Mouse (Mus musculus) neural tube, embryonic 12.5 days (tissue): Measurements from ENCODE around the gene Ablim1. TPM values are rescaled to one million over a fixed set of nuclear protein-coding genes. Genes with fewer than 3 reads are reported as not detected.
A peak's percentile ranks its signal among the peaks of the same experiment; 100 is the strongest.
"Not testable (repeated sequence)": the region's sequence is repeated elsewhere in the genome, so short reads cannot be mapped to it uniquely, and the experiment has no call there.

Experiments
- ATAC-seq: fragments of 200-750 bp; cut with Nextera tagmentation; 2 replicates; pipeline ENCODE4 v1.8.0; 2017; ENCODE audit warnings: low read depth, mild to moderate bottlenecking, moderate TSS enrichment, moderate library complexity; ENCODE audit not compliant: low FRiP score
- H3K27ac ChIP-seq: fragments of 300-500 bp; sonication (generic); 2 replicates; pipeline ENCODE4 v1.5.1; 2016
- H3K27me3 ChIP-seq: fragments of 300-500 bp; sonication (generic); replicated peaks from 2 replicates; pipeline ENCODE4 v1.6.1; 2016; ENCODE audit warnings: mild to moderate bottlenecking
- H3K36me3 ChIP-seq: fragments of 300-500 bp; sonication (generic); 2 replicates; pipeline ENCODE4 v1.6.1; 2016; ENCODE audit warnings: mild to moderate bottlenecking
- H3K4me1 ChIP-seq: fragments of 300-500 bp; sonication (generic); 2 replicates; pipeline ENCODE4 v1.6.1; 2016
- H3K4me2 ChIP-seq: fragments of 300-500 bp; sonication (generic); replicated peaks from 2 replicates; pipeline ENCODE4 v1.6.1; 2016; ENCODE audit warnings: mild to moderate bottlenecking
- H3K4me3 ChIP-seq: fragments of 300-500 bp; sonication (generic); 2 replicates; pipeline ENCODE4 v1.5.1; 2016
- H3K9ac ChIP-seq: fragments of 300-500 bp; sonication (generic); 2 replicates; pipeline ENCODE4 v1.6.1; 2016; ENCODE audit warnings: mild to moderate bottlenecking
- H3K9me3 ChIP-seq: fragments of 300-500 bp; sonication (generic); 2 replicates; pipeline ENCODE4 v1.6.1; 2016; ENCODE audit warnings: mild to moderate bottlenecking
- WGBS: fragments of 180-500 bp; shearing (Covaris S2); methylation state at CpG from one replicate; pipeline ENCODE4 v1.1.7; 2016; 5-methylcytosine and 5-hydroxymethylcytosine counted together
- polyA plus RNA-seq: library from polyadenylated mRNA; unstranded; fragments of >200 nt; fragmentation: Nextera tagmentation; extraction: Ambion mirVana; gene quantifications from 2 replicates; pipeline ENCODE4 v1.2.1, GENCODE M21; 2016

The Ablim1 gene
- polyA plus RNA-seq, 1 experiment from 2014 or later = 34.9 TPM

DNA sequence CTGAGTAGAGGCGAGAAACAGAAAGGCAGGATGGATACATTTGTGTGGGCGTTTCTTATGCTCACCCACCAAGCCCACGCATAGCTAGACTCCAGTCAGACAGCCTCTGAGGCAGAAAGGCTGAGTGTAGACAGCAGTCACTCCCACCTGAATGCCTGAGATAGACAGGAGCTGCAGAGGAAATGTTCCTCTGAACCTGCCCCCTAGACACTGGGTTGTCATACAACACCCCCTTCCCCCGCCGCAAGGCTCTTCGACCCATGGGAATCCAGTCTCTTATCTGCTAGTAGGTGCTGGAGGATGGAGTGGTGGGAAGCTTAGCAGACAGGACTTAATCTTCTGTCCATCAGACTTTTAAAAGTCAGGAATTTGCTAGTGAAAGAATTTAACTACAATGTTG is 167.8 kb downstream of the Ablim1 start:
- ATAC-seq = no peak
- whole genome bisulfite sequencing = 84% methylated on average over 6 of the region's 6 CpGs

DNA sequence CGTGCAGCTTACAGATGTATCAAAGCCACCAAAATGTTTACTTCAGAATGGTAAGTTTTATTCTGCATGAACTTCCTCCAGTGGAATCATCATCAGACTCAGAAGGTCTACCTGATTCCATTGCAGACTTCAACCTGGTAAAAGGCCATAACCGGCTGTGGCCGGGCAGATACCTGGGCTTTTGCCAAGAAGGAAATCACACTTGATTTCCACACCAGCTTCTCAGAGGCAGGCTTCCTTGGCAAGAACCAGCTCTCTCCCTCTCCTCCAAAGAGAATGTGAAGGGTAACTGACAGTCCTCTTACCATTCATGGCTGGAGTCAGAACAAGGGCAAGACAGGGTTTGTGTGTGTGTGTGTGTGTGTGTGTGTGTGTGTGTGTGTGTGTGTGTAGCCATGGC is 171.1 kb downstream of the Ablim1 start:
- Histone ChIP-seq H3K27me3 (no peaks in the 10 kb centered on the region), H3K4me1 (peaks cover 7% of the 10 kb centered on the region), H3K9ac (no peak overlapping the region), H3K27ac (no peak overlapping the region), H3K4me2 (no peak overlapping the region), H3K4me3 (no peak overlapping the region), H3K36me3 (no peaks in the 10 kb centered on the region), H3K9me3 (no peaks in the 10 kb centered on the region)
- ATAC-seq = no peak
- WGBS = 93% methylated on average over 3 of the region's 3 CpGs

More for the DNA sequence above, 167.8 kb downstream of the Ablim1 start:
- Histone ChIP-seq H3K4me3 (no peak overlapping the region), H3K4me1 (peaks cover 7% of the 10 kb centered on the region), H3K4me2 (no peak overlapping the region), H3K36me3 (no peaks in the 10 kb centered on the region), H3K9me3 (no peaks in the 10 kb centered on the region), H3K27me3 (no peaks in the 10 kb centered on the region), H3K27ac (no peak overlapping the region), H3K9ac (no peak overlapping the region)

DNA sequence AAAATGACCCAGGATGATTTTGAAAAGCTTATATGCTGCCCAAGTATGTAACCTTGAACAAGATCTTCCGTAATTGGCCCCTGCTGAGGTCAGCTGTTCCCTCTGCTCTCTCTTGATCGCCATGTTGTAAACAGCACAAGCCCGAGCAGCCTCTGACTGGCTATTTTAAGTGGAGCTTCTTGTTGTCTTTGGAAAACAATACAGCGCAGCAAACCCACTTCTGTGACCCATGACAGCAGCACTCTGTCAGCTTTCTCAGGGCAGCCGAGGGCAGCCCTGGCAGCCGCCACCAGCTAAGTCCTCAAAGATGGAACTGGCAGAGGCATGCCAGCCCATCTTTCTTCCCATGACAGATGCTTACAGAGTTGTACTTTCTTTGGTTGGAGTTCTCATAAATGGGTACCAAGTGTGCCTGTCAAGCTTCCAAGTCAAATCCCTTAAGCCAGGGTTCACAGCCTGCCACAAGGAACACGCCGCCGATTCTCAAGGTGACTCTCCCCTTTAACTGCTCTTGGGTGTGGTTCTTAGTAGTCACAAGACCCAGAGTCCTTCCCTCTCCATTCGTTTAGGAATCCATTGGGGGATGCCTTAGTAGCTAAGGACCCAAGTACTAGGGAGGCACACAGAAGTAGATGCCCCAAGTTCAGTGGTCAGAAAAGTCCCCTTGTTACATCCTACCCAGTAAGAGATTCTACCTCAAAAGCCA is 172.8 kb downstream of the Ablim1 start:
- no peak for ATAC-seq
- 77% methylated on average over 10 of the region's 10 CpGs for WGBS

DNA sequence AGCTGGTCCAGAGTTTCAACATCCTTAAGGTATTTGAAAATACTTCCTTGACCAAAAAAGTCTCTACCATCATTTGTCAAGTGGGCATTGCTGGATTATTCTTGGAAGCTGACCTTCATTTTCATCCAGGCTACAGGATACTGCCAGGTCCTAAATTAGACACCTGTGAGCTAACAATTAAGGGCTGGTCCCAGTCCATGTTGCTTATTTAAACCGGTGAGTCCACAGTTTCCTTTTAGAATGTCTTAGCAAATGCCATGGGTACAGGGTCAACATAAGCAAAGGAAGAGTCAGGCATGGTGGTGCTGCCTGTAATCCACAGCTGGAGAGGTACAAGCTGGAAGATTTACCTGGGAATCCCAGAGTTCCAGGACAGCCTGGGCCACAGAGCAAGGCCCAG is 173.8 kb downstream of the Ablim1 start:
- Histone ChIP-seq H3K4me2 (no peak overlapping the region), H3K27ac (no peak overlapping the region), H3K36me3 (no peaks in the 10 kb centered on the region), H3K9me3 (no peaks in the 10 kb centered on the region), H3K4me1 (no peaks in the 10 kb centered on the region), H3K9ac (no peak overlapping the region), H3K4me3 (no peak overlapping the region), H3K27me3 (no peaks in the 10 kb centered on the region)
- ATAC-seq = no peak
- 84% methylated on average over 1 of the region's 1 CpGs for WGBS

More for the DNA sequence above, 172.8 kb downstream of the Ablim1 start:
- H3K9ac ChIP-seq = no peak overlapping the region
- no peak overlapping the region for H3K27ac ChIP-seq
- H3K27me3 ChIP-seq = no peaks in the 10 kb centered on the region
- no peak overlapping the region for H3K4me3 ChIP-seq
- H3K36me3 ChIP-seq = no peaks in the 10 kb centered on the region
- no peaks in the 10 kb centered on the region for H3K9me3 ChIP-seq
- H3K4me1 ChIP-seq = no peaks in the 10 kb centered on the region
- H3K4me2 ChIP-seq = no peak overlapping the region

DNA sequence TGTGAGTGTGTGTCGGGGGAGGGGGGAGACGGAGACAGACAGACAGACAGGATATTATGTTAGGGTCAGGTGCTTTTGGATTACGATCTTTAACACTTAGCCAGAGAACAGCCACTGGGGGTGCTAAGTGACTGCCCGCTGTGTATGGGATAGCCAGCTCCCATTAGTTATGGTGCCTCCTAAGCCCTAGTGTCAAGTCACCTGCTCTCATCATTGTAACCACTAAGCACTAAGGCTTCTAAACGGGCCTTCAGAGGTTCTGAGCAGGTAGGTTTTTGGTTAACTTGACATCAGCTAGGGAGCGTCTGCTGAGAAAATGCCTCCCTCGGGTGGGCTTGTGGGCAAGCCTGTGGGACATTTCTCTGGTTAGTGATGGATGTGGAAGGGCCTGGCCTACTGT is 174.6 kb downstream of the Ablim1 start:
- Histone ChIP-seq H3K27ac (no peak overlapping the region), H3K27me3 (no peaks in the 10 kb centered on the region), H3K4me1 (no peaks in the 10 kb centered on the region), H3K9ac (no peak overlapping the region), H3K36me3 (no peaks in the 10 kb centered on the region), H3K4me2 (no peak overlapping the region), H3K4me3 (no peak overlapping the region), H3K9me3 (no peaks in the 10 kb centered on the region)
- ATAC-seq = no peak
- WGBS = 75% methylated on average over 7 of the region's 7 CpGs

DNA sequence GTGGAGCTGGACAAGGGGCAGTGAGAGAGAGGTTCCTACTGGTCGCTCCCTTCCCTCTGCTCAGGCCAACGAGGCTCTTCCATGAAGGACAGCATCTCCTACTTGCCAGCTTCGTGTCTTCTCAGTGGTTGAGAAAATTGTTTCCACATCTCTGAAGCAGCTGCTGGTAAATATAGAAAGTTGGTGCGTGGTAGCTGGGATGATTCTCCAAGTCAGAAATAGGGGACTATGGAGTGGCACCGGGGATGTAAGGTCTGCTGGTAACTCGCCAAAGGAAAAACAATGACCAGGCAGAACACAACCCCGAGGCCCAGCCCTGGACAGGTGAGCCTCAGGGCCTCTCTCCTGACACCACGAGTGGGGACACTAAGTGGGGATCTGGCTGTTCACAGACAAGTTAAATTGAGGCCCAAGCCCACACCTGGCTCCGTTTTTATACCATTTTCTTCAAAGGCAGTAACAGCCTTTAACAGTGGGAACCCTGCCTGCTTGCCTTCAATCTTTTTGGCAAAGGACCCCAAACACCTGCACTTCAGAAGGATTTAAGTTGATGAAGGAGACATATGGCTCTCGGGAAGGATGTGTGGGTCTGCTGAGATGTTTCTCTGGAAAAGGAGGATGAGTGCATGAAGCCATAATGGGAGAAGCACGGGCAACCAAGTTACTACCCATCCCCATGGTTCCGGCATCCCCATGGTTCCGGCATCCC is 175.7 kb downstream of the Ablim1 start:
- Histone ChIP-seq H3K27me3 (no peaks in the 10 kb centered on the region), H3K4me1 (peaks cover 9% of the 10 kb centered on the region), H3K4me2 (no peak overlapping the region), H3K4me3 (no peak overlapping the region), H3K36me3 (no peaks in the 10 kb centered on the region), H3K9ac (no peak overlapping the region), H3K9me3 (no peaks in the 10 kb centered on the region), H3K27ac (no peak overlapping the region)
- no peak for ATAC-seq
- WGBS = 79% methylated on average over 13 of the region's 13 CpGs

DNA sequence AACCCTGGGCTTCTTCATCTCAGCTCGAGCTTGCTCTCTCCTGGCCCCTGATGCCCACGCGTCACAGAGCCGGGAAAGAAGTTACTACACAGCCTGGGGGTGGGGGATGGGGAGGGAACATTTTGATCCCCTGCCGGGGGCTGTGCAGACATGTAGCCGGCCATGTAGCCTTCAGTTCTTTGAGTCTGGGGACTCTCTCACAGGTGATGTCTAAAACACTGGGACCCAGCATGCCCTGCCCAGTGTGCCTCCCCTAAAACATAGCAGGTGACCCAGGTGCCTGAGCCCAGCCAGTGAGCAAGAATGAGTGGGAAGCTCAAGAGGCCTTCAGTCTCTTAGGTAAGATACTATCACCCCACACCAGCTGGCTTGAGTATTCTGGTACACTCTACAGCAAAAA is 176.2 kb downstream of the Ablim1 start:
- Histone ChIP-seq H3K9ac (no peak overlapping the region), H3K4me1 (peaks cover 10% of the 10 kb centered on the region), H3K27me3 (no peaks in the 10 kb centered on the region), H3K27ac (no peak overlapping the region), H3K36me3 (no peaks in the 10 kb centered on the region), H3K9me3 (no peaks in the 10 kb centered on the region), H3K4me3 (no peak overlapping the region), H3K4me2 (no peak overlapping the region)
- ATAC-seq = no peak
- WGBS = 71% methylated on average over 6 of the region's 6 CpGs

DNA sequence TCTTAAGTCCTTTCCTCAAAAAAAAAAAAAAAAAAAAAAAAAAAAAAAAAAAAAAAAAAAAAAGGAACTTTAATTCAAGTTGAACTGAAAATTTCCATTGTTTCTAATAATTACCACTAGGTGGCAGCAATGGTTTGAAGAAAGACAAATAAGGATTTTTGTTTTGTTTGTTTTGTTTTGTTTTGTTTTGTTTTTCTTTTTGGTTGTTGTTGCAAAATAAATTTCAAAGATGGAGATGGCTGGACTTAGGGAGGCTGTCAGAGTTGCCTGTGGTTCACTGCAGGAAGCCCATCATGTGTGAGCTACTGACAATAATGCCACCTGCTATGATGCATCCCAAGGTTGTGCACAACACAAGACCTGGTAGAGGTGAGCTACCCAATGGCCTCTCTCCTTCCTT is 176.7 kb downstream of the Ablim1 start:
- H3K4me2 ChIP-seq = no peak overlapping the region
- no peak overlapping the region for H3K9ac ChIP-seq
- peaks cover 10% of the 10 kb centered on the region for H3K4me1 ChIP-seq
- no peak overlapping the region for H3K4me3 ChIP-seq
- H3K27me3 ChIP-seq = no peaks in the 10 kb centered on the region
- H3K27ac ChIP-seq = no peak overlapping the region
- H3K36me3 ChIP-seq = no peaks in the 10 kb centered on the region
- no peak for ATAC-seq
- no peaks in the 10 kb centered on the region for H3K9me3 ChIP-seq

DNA sequence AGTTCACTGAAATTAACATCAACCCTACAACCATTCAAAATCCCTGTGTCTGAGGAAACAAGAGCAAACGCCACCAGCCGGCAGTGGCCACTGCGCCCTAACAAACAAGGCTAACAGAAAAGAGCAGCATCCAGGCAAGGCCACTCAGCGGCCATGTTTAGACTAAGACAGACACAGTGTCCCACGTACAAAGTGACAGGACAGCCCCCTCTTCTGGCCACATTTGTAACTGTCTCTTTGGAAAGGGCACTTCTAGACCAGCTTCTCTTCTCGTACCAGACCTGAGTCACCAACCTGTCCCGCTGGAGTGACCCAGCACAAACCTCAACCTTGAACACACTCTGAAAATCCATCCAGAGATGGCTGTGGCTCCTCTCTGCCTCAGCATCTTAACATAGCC is 178.5 kb downstream of the Ablim1 start:
- Histone ChIP-seq H3K27ac (no peak overlapping the region), H3K9me3 (no peaks in the 10 kb centered on the region), H3K36me3 (no peaks in the 10 kb centered on the region), H3K9ac (no peak overlapping the region), H3K4me1 (peaks cover 10% of the 10 kb centered on the region), H3K4me2 (no peak overlapping the region), H3K27me3 (no peaks in the 10 kb centered on the region), H3K4me3 (no peak overlapping the region)
- WGBS = 45% methylated on average over 7 of the region's 7 CpGs
- peak; percentile 59; the same call in 1 of the 2 replicates for ATAC-seq

DNA sequence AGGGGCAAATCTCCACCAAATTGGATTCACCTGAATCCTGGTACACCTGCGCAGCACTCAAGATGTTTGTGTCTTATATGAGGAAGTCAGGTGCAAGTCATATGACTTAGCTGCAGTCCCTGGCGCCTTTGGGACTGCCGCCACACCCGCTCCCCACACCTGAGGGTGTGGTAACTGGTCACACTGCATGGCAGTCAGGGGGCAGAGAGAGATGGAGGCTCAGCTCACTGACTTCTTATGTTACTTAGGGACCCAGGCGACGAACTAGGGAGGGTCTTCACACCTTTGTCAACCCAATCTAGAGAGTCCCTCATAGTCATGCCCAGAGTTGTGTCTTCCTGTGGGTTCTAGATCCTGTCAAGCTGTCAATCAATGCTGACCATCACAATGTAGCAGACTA is 179.1 kb downstream of the Ablim1 start:
- not testable (repeated sequence) for H3K27ac ChIP-seq, ATAC-seq, H3K36me3 ChIP-seq, H3K9me3 ChIP-seq, H3K4me3 ChIP-seq, H3K4me2 ChIP-seq, H3K27me3 ChIP-seq, H3K9ac ChIP-seq
- H3K4me1 ChIP-seq = peaks cover 10% of the 10 kb centered on the region
- 95% methylated on average over 6 of the region's 6 CpGs for WGBS

DNA sequence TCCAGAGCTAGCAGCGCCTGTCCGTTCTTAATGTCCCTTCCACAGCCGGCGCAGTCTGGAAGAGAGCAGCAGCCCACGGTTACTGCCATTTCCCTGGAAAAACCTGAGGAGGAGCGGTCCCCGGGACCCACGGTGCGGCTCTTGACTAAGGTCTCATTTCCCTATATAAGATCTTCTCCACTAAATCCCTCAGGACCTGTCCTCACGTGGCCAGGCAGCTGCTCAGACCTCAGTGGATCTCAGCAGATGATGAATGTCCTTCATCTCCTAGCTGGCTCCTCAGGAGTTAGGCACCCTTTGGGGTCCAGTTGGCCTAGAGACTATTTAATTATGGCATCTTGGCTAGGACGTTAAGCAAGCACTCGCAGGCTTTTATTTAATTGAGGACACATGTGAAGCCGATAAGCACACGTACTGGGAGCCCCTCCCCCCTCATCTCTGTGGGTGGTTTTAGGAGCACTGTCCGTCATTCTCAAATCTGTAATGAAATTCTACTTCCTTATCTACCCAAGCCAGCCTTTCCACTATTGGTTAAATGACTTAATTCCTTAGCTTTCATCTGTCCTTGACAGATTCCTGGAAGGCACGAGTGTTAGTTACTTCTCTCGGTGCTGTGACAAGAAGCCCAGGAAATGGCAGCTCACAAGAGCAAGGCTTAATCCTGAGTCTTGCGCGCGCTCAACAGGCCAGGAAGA is 179.9 kb downstream of the Ablim1 start:
- no peak overlapping the region for H3K27ac ChIP-seq
- no peak overlapping the region for H3K4me3 ChIP-seq

DNA sequence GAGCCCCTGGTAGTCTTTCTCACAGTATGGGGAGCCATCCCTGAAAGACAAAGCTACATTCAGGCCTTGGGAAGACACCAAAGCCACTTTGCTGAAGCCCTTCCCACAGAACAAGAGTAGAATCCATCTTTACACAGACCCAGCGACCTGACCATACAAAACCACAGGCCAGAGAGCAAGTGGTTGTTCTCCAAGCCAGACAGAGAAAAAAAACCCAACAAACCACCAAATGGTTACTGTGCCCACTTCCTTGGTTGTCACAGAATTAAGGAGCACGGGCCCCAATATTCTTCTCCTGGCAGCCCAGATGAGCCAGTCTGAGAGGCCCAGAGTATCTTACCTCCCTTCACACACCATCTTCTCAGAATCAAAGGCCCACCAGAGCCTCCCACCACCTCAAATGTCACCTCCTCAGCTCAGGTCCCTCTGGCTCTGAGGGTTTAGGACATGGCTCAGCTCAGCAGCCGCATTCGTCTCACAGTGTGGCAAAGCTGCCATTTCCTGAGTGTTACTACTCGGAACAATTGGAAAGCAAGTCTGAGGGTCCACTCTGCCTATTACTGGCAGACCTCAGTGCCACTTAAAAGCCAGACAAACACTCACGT is 181.7 kb downstream of the Ablim1 start:
- Histone ChIP-seq H3K4me1 (peaks cover 10% of the 10 kb centered on the region), H3K9ac (no peak overlapping the region), H3K27me3 (no peaks in the 10 kb centered on the region), H3K27ac (no peak overlapping the region), H3K4me3 (no peak overlapping the region), H3K9me3 (no peaks in the 10 kb centered on the region), H3K36me3 (no peaks in the 10 kb centered on the region), H3K4me2 (no peak overlapping the region)
- WGBS = 85% methylated on average over 6 of the region's 6 CpGs
- no peak for ATAC-seq

More for the DNA sequence above, 179.9 kb downstream of the Ablim1 start:
- no peak for ATAC-seq
- H3K27me3 ChIP-seq = no peaks in the 10 kb centered on the region
- peaks cover 10% of the 10 kb centered on the region for H3K4me1 ChIP-seq
- H3K36me3 ChIP-seq = no peaks in the 10 kb centered on the region
- H3K4me2 ChIP-seq = peak overlapping the region; percentile 18
- H3K9ac ChIP-seq = 0 out of 2 replicates have a peak overlapping the region, but pooled peaks have one; percentile 22
- 53% methylated on average over 20 of the region's 20 CpGs for WGBS
- no peaks in the 10 kb centered on the region for H3K9me3 ChIP-seq
